8 mouse cellular contexts compared by ENCODE assay signal in the genomic region with DNA sequence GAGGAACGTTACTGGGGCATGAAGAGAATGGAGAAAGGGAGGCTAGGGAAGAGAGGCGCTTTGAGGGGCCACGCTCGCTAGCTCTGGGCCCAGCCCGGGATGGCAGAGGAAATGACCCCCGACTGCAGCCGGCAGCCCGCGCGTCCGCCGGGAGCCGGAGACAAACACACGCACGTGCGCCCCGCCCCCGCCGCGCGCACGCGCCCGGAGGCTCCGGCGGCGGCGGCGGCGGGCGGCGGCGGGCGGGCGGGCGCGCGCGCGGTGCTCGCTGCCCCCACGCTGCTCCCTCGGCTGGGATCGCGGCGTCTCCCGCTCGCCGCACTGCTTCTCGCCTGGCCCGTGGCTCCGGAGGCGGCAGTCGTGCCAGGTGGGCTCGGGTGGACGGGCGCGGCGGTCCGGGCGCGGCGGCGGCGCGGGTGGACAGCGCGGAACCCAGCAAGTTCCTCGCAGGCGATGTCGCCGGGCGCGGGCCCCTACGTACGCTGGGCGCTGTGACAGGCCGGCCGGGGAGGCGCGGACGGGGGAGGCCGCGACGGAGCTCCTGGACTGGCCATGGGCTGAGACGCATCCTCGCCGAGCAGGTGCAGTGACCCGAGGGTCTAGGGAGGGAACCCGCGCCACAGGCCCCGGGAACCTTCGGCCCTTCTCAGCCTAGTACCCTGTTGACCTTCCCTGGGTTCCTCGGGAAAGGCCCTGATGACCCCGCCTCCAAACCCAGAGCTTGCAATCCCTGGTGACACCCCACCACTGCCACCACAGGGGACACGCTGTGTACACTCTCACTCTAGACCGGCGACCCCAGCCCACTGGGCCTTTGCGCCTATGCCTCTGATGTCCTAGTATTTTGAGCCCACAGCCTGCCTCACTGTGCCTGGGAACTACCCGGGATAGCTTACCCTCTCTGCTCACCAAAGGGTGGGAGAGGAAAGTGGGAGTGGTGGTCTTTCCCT. TPM values are rescaled to one million over a fixed set of nuclear protein-coding genes. Genes with fewer than 3 reads are reported as not detected.
A peak's percentile ranks its signal among the peaks of the same experiment; 100 is the strongest.
DNase-seq lines count a peak whose midpoint lies in the region; ATAC-seq and TF ChIP-seq lines count a peak whose summit lies in the region.

TSS of gene Amigo1 (plus strand) at position 238 of the 950 bp plus-strand sequence.

- ATAC-seq in forebrain, embryonic 12.5 days (ENCODE audit: low FRiP score) = peak; percentile 79
- ATAC-seq in stomach, embryonic 16.5 days (ENCODE audit: insufficient read depth, low FRiP score) = peak; percentile 61; the same call in 1 of the 2 replicates

- H3K9ac ChIP-seq in forebrain, embryonic 12.5 days = peak within 1 kb of the TSS; percentile 88
- H3K9ac ChIP-seq in stomach, embryonic 16.5 days (ENCODE audit: low read length) = peak within 1 kb of the TSS; percentile 85

- no peaks in the 10 kb centered on the region for H3K9me3 ChIP-seq in forebrain, embryonic 12.5 days
- no peaks in the 10 kb centered on the region for H3K9me3 ChIP-seq in stomach, embryonic 16.5 days (replicated peaks; ENCODE audit: control insufficient read depth, low read length)

- intact Hi-C loops in heart, postnatal 36 days (cut with DNase I) = no loop called here

- peak within 1 kb of the TSS; percentile 70 for H3K4me3 ChIP-seq in bone marrow macrophage, adult 2 months (ENCODE audit: insufficient read depth, low read length)
- peak within 1 kb of the TSS; percentile 82 for H3K4me3 ChIP-seq in forebrain, embryonic 12.5 days (replicated peaks)
- peak within 1 kb of the TSS; percentile 66 for H3K4me3 ChIP-seq in stomach, embryonic 16.5 days (replicated peaks; ENCODE audit: low read length)

- DNase-seq in left cerebral cortex, adult 18-20 months (ENCODE audit: low spot score in 2 of 2) = peak; percentile 57 to 60
- no peak for DNase-seq in left cerebral cortex, adult 11 months (ENCODE audit: low spot score)
- peak; percentile 61 to 72 for DNase-seq in heart, postnatal 36 days
- peak in 1 of 2 experiments; percentile 47 for DNase-seq in left cerebral cortex, adult 8-10 months (ENCODE audit: low spot score in 2 of 2)
- peak; percentile 49 to 78 for DNase-seq in lung, postnatal 4 days

- no peak for TF ChIP-seq CTCF in bone marrow macrophage, adult 2 months (IDR thresholded peaks at IDR 0.05; ENCODE audit: low read depth, low read length)

- H3K4me1 ChIP-seq in bone marrow macrophage, adult 2 months (ENCODE audit: control insufficient read depth, insufficient read depth, low read length) = no peaks in the 10 kb centered on the region
- H3K4me1 ChIP-seq in forebrain, embryonic 12.5 days = peaks cover 20% of the 10 kb centered on the region
- H3K4me1 ChIP-seq in stomach, embryonic 16.5 days (ENCODE audit: control insufficient read depth, insufficient read depth, low read length) = peaks cover 8% of the 10 kb centered on the region

- 1% methylated on average over 66 of the region's 100 CpGs for WGBS in forebrain, embryonic 12.5 days
- WGBS in stomach, embryonic 16.5 days = 3% methylated on average over 78 of the region's 100 CpGs

- no peak for TF ChIP-seq POLR2A in bone marrow macrophage, adult 2 months (IDR thresholded peaks at IDR 0.05; ENCODE audit: borderline replicate concordance, low read depth, low read length)

- H3K4me2 ChIP-seq in forebrain, embryonic 12.5 days = peak within 1 kb of the TSS; percentile 92
- peak within 1 kb of the TSS; percentile 95 for H3K4me2 ChIP-seq in stomach, embryonic 16.5 days (ENCODE audit: low read depth, low read length)

- no peak within 1 kb of the TSS for H3K27ac ChIP-seq in bone marrow macrophage, adult 2 months (ENCODE audit: insufficient read depth, low read depth, low read length)
- 0 out of 2 replicates have a peak within 1 kb of the TSS, but pooled peaks have one; percentile 46 for H3K27ac ChIP-seq in forebrain, embryonic 12.5 days
- H3K27ac ChIP-seq in stomach, embryonic 16.5 days (ENCODE audit: low read length) = no peak within 1 kb of the TSS

- H3K27me3 ChIP-seq in forebrain, embryonic 12.5 days = peaks cover 15% of the 10 kb centered on the region
- no peaks in the 10 kb centered on the region for H3K27me3 ChIP-seq in stomach, embryonic 16.5 days (ENCODE audit: control insufficient read depth, insufficient read depth, low read length)

- peaks cover 10% of the 10 kb centered on the region for H3K36me3 ChIP-seq in forebrain, embryonic 12.5 days (replicated peaks)
- H3K36me3 ChIP-seq in stomach, embryonic 16.5 days (ENCODE audit: control insufficient read depth, insufficient read depth, low read length) = no peaks in the 10 kb centered on the region

RNA-seq across cellular contexts. Expression of gene Amigo1, which starts in this region (rescaled TPM):
- 10 to 100 TPM; 78.2 to 79.7 TPM for total RNA-seq in left cerebral cortex, adult 18-20 months (2021)
- polyA plus RNA-seq in bone marrow macrophage, adult 2 months (2012; ENCODE audit: insufficient read depth, insufficient read length, missing spikeins) = 3.3 and 5.7 TPM in 2 replicates
- 7.5 and 8.9 TPM in 2 replicates for polyA plus RNA-seq in forebrain, embryonic 12.5 days (2016; fragmentation: Nextera tagmentation; extraction: Ambion mirVana)
- 10 to 100 TPM; 15.1 to 15.5 TPM for total RNA-seq in heart, postnatal 36 days (2021)
- total RNA-seq in left cerebral cortex, adult 8-10 months (2022) = 10 to 100 TPM; 68.5 to 81.5 (median 72.9) TPM
- polyA plus RNA-seq in stomach, embryonic 16.5 days (2015; fragmentation: Nextera tagmentation; extraction: Ambion mirVana) = 2.4 and 3.1 TPM in 2 replicates

Comparison
In these comparisons a context has a peak if more than half of its experiments do, and no peak if none do; other contexts are left out.
1. RNA of gene Amigo1 (total RNA-seq): 78.2 to 79.7 TPM in left cerebral cortex, adult 18-20 months and 68.5 to 81.5 TPM in left cerebral cortex, adult 8-10 months; 15.1 to 15.5 TPM in heart, postnatal 36 days; every median in the first group is over 4 times any median in the second.
2. Peak in every context shown above with its lines, with median percentiles within 50 percentile points of each other: H3K4me3 ChIP-seq.